Mouse (Mus musculus) forebrain, embryonic 14.5 days (tissue): ENCODE data around the gene Ddb1. TPM values are rescaled to one million over a fixed set of nuclear protein-coding genes. Genes with fewer than 3 reads are reported as not detected.
A peak's percentile ranks its signal among the peaks of the same experiment; 100 is the strongest.

Experiments
- ATAC-seq: fragments of 200-750 bp; cut with Nextera tagmentation; 2 replicates; pipeline ENCODE4 v1.8.0; 2017; ENCODE audit warnings: mild to moderate bottlenecking, moderate library complexity
- DNase-seq: peaks from one replicate; pipeline ENCODE4 v3.0.0-alpha.2; 2015; ENCODE audit warnings: low spot score
- H3K27ac ChIP-seq: fragments of 300-500 bp; sonication (generic); 2 replicates; pipeline ENCODE4 v1.5.1; 2014; ENCODE audit warnings: low read depth, mild to moderate bottlenecking, control low read depth, low read length, moderate library complexity
- H3K27me3 ChIP-seq: fragments of 300-500 bp; sonication (generic); replicated peaks from 2 replicates; pipeline ENCODE4 v1.6.1; 2014; ENCODE audit warnings: low read length, control low read depth, mixed read lengths; ENCODE audit not compliant: control insufficient read depth, insufficient read depth
- H3K36me3 ChIP-seq: fragments of 300-500 bp; sonication (generic); 2 replicates; pipeline ENCODE4 v1.6.1; 2014; ENCODE audit warnings: low read length, control low read depth; ENCODE audit not compliant: control insufficient read depth, insufficient read depth
- H3K4me1 ChIP-seq: fragments of 300-500 bp; sonication (generic); 2 replicates; pipeline ENCODE4 v1.6.1; 2014; ENCODE audit warnings: antibody characterized with exemption, low read length, control low read depth; ENCODE audit not compliant: control insufficient read depth, insufficient read depth
- H3K4me2 ChIP-seq: fragments of 300-500 bp; sonication (generic); 2 replicates; pipeline ENCODE4 v1.6.1; 2014; ENCODE audit warnings: mild to moderate bottlenecking, control low read depth, low read length
- H3K4me3 ChIP-seq: fragments of 300-500 bp; sonication (generic); 2 replicates; pipeline ENCODE4 v1.5.1; 2014; ENCODE audit warnings: low read depth, low read length, control low read depth
- H3K9ac ChIP-seq: fragments of 300-500 bp; sonication (generic); 2 replicates; pipeline ENCODE4 v1.6.1; 2014; ENCODE audit warnings: mild to moderate bottlenecking, low read length, control low read depth, moderate library complexity
- H3K9me3 ChIP-seq: fragments of 300-500 bp; sonication (generic); replicated peaks from 2 replicates; pipeline ENCODE4 v1.6.1; 2016; ENCODE audit warnings: low read length, control low read depth, mixed read lengths; ENCODE audit not compliant: control insufficient read depth
- WGBS: fragments of 180-500 bp; shearing (Covaris S2); extraction: QIAGEN DNeasy Blood & Tissue Kit; methylation state at CpG from one replicate; pipeline ENCODE4 v1.1.7; 2014; 5-methylcytosine and 5-hydroxymethylcytosine counted together
- polyA plus RNA-seq: library from polyadenylated mRNA; unstranded; fragments of >200 nt; fragmentation: Nextera tagmentation; extraction: Ambion mirVana; gene quantifications from 2 replicates; pipeline ENCODE4 v1.2.1, GENCODE M21; 2014

Ddb1 gene
- polyA plus RNA-seq, 1 experiment from 2014 or later, result 296 TPM

DNA sequence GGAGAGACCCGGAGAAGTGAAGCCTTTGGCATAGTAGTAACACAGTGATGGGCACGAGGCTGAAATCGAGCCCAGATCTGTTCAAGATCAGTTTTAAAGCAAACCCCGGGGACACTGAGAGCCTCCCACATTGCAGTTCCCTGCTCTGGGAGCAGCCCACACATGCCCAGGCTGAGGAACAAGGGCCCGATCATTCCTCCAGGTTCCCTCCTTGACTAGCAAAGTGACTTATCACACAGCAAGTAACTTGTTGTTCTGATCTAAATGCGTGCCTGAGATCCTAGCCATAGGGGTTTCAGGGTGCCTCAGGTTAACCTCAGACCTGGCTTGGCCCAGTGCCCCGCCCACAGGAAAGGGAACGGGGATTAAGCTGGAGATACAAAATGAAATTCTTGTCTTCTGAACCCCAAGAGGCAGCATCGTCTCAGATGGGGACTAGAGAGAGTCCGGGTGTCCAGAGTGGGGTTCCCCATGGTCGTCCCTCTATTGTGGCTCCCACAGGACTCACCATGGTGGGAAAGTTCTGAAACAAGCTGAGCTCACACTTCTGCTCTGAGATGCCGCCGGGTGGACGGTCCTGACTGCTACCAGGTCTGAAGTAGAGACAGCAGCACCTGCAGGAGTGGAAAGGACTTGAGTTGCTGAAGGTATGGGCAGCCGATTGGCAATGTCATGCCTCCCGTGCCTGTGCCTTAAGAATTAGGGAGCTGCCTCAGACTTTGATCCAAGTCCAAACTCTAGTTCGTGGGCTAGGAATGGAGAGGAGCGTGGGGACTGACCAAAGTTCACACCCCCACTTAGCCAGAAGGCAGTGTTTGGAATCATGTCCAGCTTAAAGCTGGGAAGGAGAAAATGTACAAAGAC, 1.2 kb upstream of the Ddb1 start:
- no peak overlapping the region for H3K9ac ChIP-seq

GRCm38 (mm10) chr19:10604534-10604933, 593 bp upstream of the Ddb1 start:
- Histone ChIP-seq H3K9ac (peak overlapping the region; percentile 94), H3K27ac (peak overlapping the region; percentile 87), H3K27me3 (no peaks in the 10 kb centered on the region), H3K4me3 (peak overlapping the region; percentile 95), H3K4me1 (peaks cover 19% of the 10 kb centered on the region), H3K36me3 (peaks cover 22% of the 10 kb centered on the region), H3K9me3 (no peaks in the 10 kb centered on the region), H3K4me2 (peak overlapping the region; percentile 78)
- no peak for ATAC-seq
- no peak for DNase-seq
- WGBS, result 70% methylated on average over 3 of the region's 3 CpGs

More for the DNA sequence above, 1.2 kb upstream of the Ddb1 start:
- Histone ChIP-seq H3K4me1 (peaks cover 19% of the 10 kb centered on the region), H3K27me3 (no peaks in the 10 kb centered on the region), H3K27ac (no peak overlapping the region), H3K4me2 (no peak overlapping the region), H3K9me3 (no peaks in the 10 kb centered on the region), H3K4me3 (no peak overlapping the region), H3K36me3 (peaks cover 17% of the 10 kb centered on the region)
- no peak for ATAC-seq
- 87% methylated on average over 18 of the region's 18 CpGs for WGBS
- DNase-seq, result no peak

DNA sequence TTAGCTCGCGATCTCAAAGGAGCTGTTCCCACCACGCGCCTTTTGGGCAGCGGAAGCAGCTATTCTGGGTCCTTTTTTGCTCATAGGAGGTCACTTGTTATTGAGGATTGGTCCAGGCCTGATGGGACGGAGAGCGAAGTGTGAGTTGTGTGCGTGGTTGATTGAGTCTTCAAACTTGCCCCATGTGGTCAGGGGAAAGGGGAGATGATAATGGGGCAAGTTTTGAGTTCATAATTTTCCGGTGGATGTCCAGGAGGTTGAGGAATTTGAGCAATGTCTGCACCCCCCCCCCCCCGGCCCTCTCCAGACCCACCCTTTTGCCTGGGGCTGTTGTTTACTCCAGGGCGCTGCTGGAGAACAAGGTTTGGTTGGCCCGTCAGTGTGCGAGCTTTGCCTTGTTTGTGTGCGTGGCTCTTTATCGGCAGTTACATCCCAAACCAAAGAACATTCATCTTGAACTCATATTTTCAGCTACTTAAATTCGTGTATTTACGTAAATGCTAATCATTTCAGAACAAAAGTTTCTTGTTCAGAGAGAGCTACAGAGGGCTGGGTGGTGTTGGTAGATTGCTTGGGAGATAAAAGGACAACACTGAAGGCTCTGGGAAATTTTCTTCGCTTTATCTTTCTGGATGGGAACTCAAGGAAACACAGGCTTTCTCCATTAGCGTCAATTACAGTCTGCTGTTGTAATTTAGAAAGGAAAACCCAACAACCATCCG, 935 bp downstream of the Ddb1 start:
- Histone ChIP-seq H3K36me3 (peaks cover 38% of the 10 kb centered on the region), H3K27me3 (no peaks in the 10 kb centered on the region), H3K4me1 (peaks cover 19% of the 10 kb centered on the region), H3K4me2 (peak overlapping the region; percentile 78), H3K9me3 (no peaks in the 10 kb centered on the region), H3K27ac (peak overlapping the region; percentile 87; the same call in 1 of the 2 replicates), H3K4me3 (peak overlapping the region; percentile 95), H3K9ac (peak overlapping the region; percentile 94)
- DNase-seq (no peak), ATAC-seq (0 out of 2 replicates have a peak, but pooled peaks have one; percentile 1)
- WGBS, result 7% methylated on average over 20 of the region's 20 CpGs

GRCm38 (mm10) chr19:10608573-10609240, 3.6 kb downstream of the Ddb1 start:
- H3K4me3 ChIP-seq, result no peak overlapping the region
- H3K4me2 ChIP-seq, result no peak overlapping the region
- H3K27ac ChIP-seq, result no peak overlapping the region
- H3K9me3 ChIP-seq, result no peaks in the 10 kb centered on the region
- H3K9ac ChIP-seq, result no peak overlapping the region
- H3K36me3 ChIP-seq, result peaks cover 64% of the 10 kb centered on the region
- no peak for DNase-seq
- WGBS, result 89% methylated on average over 5 of the region's 5 CpGs
- H3K27me3 ChIP-seq, result no peaks in the 10 kb centered on the region
- no peak for ATAC-seq
- H3K4me1 ChIP-seq, result peaks cover 10% of the 10 kb centered on the region

GRCm38 (mm10) chr19:10634106-10634871, 29.2 kb downstream of the Ddb1 start, which contains the start of gene Vwce:
Gene Vwce (plus strand): TSS chr19:10634213.
- peaks cover 12% of the 10 kb centered on the region for H3K36me3 ChIP-seq
- peak within 1 kb of the TSS; percentile 35 for H3K4me3 ChIP-seq
- H3K27me3 ChIP-seq, result no peaks in the 10 kb centered on the region
- H3K27ac ChIP-seq, result no peak within 1 kb of the TSS
- H3K9me3 ChIP-seq, result no peaks in the 10 kb centered on the region
- H3K9ac ChIP-seq, result peak within 1 kb of the TSS; percentile 60
- H3K4me1 ChIP-seq, result peaks cover 11% of the 10 kb centered on the region; the same call in 1 of the 2 replicates
- ATAC-seq (peak; percentile 83), DNase-seq (peak; percentile 57)
- WGBS, result 2% methylated on average over 32 of the region's 32 CpGs
- H3K4me2 ChIP-seq, result peak within 1 kb of the TSS; percentile 84

DNA sequence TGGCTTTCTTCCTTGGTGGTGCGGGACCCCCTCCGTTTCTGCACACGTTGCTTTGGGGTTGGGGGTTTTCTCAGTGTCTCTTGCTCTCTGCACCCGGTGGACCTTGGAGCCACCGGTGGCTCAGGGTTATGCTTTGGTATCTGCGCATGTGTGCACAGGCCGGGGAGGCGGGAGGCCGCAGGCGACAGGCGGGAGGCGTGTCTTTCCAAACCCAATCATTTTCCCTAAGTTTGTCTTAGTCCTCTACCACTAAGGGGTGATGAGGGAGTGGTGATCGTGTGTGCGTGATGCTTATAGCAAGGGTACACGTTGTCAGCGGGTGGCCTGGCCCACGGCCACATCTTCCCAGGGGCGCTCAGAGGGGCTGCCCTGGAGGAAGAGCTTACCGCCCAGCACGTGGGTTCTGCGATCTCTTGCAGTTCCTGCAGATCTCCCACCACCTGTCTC, 29.8 kb downstream of the Ddb1 start:
- ATAC-seq, result peak; percentile 86
- Histone ChIP-seq H3K9ac (peak overlapping the region; percentile 60), H3K9me3 (no peaks in the 10 kb centered on the region), H3K27ac (no peak overlapping the region), H3K36me3 (peaks cover 6% of the 10 kb centered on the region), H3K27me3 (no peaks in the 10 kb centered on the region), H3K4me1 (peaks cover 11% of the 10 kb centered on the region; the same call in 1 of the 2 replicates), H3K4me3 (peak overlapping the region; percentile 35), H3K4me2 (peak overlapping the region; percentile 84)
- WGBS, result 3% methylated on average over 21 of the region's 21 CpGs
- DNase-seq, result peak; percentile 66

DNA sequence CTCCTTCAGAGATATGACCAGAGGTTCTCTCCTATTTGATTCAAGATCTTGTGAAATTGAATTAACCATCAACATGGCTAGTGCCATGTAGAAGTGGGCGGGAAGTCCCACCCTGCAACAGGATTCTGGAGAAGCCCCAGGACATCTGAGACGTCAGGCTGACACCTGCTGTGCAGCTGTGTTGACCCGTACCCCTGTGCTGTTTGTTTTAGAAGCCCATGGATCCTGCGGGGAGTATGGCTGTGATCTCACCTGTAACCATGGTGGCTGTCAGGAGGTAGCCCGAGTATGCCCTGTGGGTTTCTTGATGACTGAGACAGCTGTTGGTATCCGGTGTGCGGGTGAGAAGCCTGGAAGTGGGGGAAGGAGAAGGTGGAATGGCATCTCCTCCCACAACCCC, 32.7 kb downstream of the Ddb1 start:
- no peak for ATAC-seq
- Histone ChIP-seq H3K27me3 (no peaks in the 10 kb centered on the region), H3K36me3 (no peaks in the 10 kb centered on the region), H3K4me2 (no peak overlapping the region), H3K4me1 (peaks cover 11% of the 10 kb centered on the region; the same call in 1 of the 2 replicates), H3K9me3 (no peaks in the 10 kb centered on the region), H3K27ac (no peak overlapping the region), H3K4me3 (no peak overlapping the region), H3K9ac (no peak overlapping the region)
- DNase-seq, result no peak
- WGBS, result 70% methylated on average over 7 of the region's 7 CpGs

GRCm38 (mm10) chr19:10640080-10640479, 35.0 kb downstream of the Ddb1 start:
- ATAC-seq, result no peak
- H3K9me3 ChIP-seq, result no peaks in the 10 kb centered on the region
- no peak overlapping the region for H3K4me2 ChIP-seq
- H3K4me3 ChIP-seq, result no peak overlapping the region
- no peaks in the 10 kb centered on the region for H3K27me3 ChIP-seq
- no peak overlapping the region for H3K27ac ChIP-seq
- H3K4me1 ChIP-seq, result 0 out of 2 replicates have a peak, but pooled peaks cover 2% of the 10 kb centered on the region
- no peak overlapping the region for H3K9ac ChIP-seq
- peak; percentile 3 for DNase-seq
- 18% methylated on average over 5 of the region's 5 CpGs for WGBS
- no peaks in the 10 kb centered on the region for H3K36me3 ChIP-seq
